Mouse (Mus musculus): ENCODE measurements around the gene Upk2. TPM values are rescaled to one million over a fixed set of nuclear protein-coding genes. Genes with fewer than 3 reads are reported as not detected.
"Not testable (repeated sequence)": the region's sequence is repeated elsewhere in the genome, so short reads cannot be mapped to it uniquely, and the experiment has no call there.

Gene Upk2
- polyA plus RNA-seq, 1 experiment = not detected

DNA sequence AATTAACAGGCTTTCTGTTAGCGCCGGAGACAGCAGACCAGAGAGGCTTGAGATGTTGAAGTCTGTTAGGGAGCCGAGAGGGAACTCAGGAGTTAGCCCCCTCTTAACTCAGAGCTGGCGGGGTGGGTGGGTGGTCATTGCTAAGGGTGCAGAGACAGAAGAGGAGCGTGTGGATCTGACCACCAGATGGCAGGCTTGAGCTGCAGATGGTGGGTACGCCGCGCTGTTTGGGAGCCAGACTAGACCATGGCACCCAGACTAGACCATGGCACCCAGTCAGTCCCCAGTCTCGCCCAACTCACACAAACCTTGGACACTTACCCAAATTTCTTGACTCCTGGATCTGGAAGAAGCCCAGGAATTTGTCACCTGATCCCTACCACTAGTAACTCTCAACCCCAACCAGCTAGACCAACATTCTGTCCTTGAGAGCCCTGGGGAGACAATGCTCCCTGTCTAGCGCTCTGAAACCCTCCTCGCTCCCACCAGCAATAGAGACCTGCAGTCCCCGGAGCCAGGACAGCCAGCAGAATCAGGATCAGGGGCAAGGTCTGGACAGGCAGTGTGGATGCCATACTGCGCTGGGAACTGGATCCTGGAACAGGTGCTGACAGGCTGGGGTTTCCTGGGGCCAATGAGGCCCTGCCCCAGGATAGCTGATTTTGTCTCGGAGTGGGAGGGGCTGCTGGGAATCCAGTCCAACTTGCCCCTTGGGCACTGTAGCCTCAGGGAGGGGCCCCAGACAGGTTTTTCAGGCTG is 465 bp downstream of the Upk2 start:
- no peaks in the 10 kb centered on the region for H3K9me3 ChIP-seq (ENCODE audit: control insufficient read depth, low read length)
- no peaks in the 10 kb centered on the region for H3K36me3 ChIP-seq (ENCODE audit: control insufficient read depth)
- no peak overlapping the region for H3K4me3 ChIP-seq (replicated peaks)
- no peak for TF ChIP-seq GATA1 (IDR thresholded peaks at IDR 0.05; ENCODE audit: low read length)
- TF ChIP-seq TAL1 (IDR thresholded peaks at IDR 0.05; ENCODE audit: low read length) = no peak
- no peaks in the 10 kb centered on the region; the same call in 1 of the 2 replicates for H3K4me1 ChIP-seq (ENCODE audit: control insufficient read depth)
- peaks cover 48% of the 10 kb centered on the region for H3K27me3 ChIP-seq (ENCODE audit: control insufficient read depth)

DNA sequence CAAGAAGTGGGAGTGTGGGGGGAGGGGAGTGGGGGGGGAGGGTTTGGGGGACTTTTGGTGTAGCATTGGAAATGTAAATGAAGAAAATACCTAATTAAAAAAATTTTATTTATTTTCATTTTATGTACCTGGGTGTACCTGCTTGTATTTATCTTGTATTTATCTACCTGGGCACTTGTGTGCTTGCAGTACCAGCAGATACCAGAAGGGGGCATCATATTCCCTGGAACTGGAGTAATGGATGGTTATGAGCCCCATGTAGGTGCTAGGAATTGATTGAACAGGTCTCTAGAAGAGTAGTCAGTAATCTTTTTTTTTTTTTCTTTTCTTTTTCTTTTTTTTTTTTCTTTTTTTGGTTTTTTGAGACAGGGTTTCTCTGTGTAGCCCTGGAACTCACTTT is 4.4 kb downstream of the Upk2 start:
- H3K4me3 ChIP-seq (replicated peaks) = no peak overlapping the region
- no peak for TF ChIP-seq GATA1 (IDR thresholded peaks at IDR 0.05; ENCODE audit: low read length)
- no peak for TF ChIP-seq TAL1 (IDR thresholded peaks at IDR 0.05; ENCODE audit: low read length)
- H3K9me3 ChIP-seq (ENCODE audit: control insufficient read depth, low read length) = no peaks in the 10 kb centered on the region
- no peaks in the 10 kb centered on the region for H3K36me3 ChIP-seq (ENCODE audit: control insufficient read depth)
- H3K4me1 ChIP-seq (ENCODE audit: control insufficient read depth) = no peaks in the 10 kb centered on the region; the same call in 1 of the 2 replicates
- H3K27me3 ChIP-seq (ENCODE audit: control insufficient read depth) = peaks cover 26% of the 10 kb centered on the region

DNA sequence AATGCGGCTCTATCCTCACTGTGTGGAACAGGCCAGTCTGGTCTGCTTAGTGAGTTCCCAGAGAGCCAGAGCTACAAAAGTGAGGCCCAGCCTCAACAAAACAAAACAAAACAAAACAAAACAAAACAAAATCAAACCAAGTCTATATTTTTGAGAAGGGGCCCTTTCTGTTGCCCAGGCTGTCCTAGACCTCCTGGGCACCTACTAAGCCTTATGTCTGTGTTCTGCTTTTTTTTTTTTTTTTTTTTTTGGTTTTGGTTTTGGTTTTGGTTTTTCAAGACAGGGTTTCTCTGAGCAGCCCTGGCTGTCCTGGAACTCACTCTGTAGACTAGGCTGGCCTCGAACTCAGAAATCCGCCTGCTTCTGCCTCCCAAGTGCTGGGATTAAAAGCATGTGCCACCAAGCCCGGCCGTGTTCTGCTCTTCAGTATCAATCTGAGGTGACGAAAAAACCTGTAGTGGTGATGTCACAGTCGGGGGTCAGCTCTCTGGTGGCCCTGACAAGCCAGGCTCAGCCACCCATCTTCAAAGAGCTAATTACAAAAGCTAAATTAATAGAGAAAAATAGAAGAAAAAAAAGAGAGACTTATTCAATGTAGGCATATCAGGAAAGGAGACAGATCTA is 10.3 kb downstream of the Upk2 start:
- not testable (repeated sequence) for H3K4me3 ChIP-seq (replicated peaks)

DNA sequence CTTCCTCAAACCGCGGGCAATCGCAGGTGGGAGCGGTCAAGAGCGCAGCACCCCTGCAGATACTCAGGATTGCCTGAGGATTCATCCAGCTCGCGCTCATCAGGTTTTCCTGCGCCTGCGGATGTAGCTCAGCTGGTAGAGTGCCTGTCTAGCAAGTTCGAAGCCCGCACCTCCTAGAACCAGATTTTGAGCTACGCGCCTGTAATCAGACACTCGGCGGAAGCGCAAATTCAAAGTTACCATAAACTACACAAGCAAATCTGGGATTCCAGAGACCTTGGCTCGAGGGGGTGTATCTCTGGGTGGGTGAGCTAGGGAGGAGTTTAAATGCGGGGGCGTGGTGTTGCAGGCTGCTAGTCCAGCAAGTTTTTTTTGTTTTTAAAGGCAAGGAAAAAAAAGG is 13.8 kb downstream of the Upk2 start, which contains the start of gene Foxr1:
Foxr1 (minus strand) TSS at position 176 of the 400 bp plus-strand sequence.
- H3K36me3 ChIP-seq (ENCODE audit: control insufficient read depth) = no peaks in the 10 kb centered on the region
- no peaks in the 10 kb centered on the region for H3K4me1 ChIP-seq (ENCODE audit: control insufficient read depth)
- H3K4me3 ChIP-seq (replicated peaks) = no peak within 1 kb of the TSS
- H3K9me3 ChIP-seq (ENCODE audit: control insufficient read depth, low read length) = no peaks in the 10 kb centered on the region
- TF ChIP-seq TAL1 (IDR thresholded peaks at IDR 0.05; ENCODE audit: low read length) = no peak
- TF ChIP-seq GATA1 (IDR thresholded peaks at IDR 0.05; ENCODE audit: low read length) = no peak
- H3K27me3 ChIP-seq (ENCODE audit: control insufficient read depth) = no peaks in the 10 kb centered on the region

More for the DNA sequence above, 10.3 kb downstream of the Upk2 start:
- not testable (repeated sequence) for H3K9me3 ChIP-seq (ENCODE audit: control insufficient read depth, low read length); H3K36me3 ChIP-seq (ENCODE audit: control insufficient read depth); H3K4me1 ChIP-seq (ENCODE audit: control insufficient read depth); H3K27me3 ChIP-seq (ENCODE audit: control insufficient read depth)

DNA sequence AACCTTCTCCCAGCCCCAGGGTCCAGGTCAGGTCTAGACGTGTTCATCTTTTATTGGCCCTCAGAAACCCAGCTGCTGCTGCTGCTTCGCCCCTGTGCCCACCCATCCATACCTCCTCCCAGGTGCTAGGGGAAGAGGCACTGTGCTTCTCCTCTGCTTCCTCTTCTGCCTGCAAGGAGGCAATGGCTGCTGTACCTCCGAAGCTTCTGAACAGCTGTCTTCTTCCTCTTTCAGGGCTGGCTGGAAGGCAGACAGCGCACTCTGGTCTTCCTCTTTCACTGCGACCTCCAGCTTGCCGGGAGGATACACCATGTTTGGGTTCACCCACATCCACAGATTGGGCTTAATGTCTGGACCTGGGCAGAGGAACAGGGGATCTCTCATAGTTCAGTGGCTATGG is 19.0 kb downstream of the Upk2 start:
- no peaks in the 10 kb centered on the region for H3K9me3 ChIP-seq (ENCODE audit: control insufficient read depth, low read length)
- no peaks in the 10 kb centered on the region for H3K36me3 ChIP-seq (ENCODE audit: control insufficient read depth)
- H3K4me1 ChIP-seq (ENCODE audit: control insufficient read depth) = no peaks in the 10 kb centered on the region
- TF ChIP-seq GATA1 (IDR thresholded peaks at IDR 0.05; ENCODE audit: low read length) (no peak), TAL1 (IDR thresholded peaks at IDR 0.05; ENCODE audit: low read length) (no peak)
- no peaks in the 10 kb centered on the region for H3K27me3 ChIP-seq (ENCODE audit: control insufficient read depth)
- no peak overlapping the region for H3K4me3 ChIP-seq (replicated peaks)

DNA sequence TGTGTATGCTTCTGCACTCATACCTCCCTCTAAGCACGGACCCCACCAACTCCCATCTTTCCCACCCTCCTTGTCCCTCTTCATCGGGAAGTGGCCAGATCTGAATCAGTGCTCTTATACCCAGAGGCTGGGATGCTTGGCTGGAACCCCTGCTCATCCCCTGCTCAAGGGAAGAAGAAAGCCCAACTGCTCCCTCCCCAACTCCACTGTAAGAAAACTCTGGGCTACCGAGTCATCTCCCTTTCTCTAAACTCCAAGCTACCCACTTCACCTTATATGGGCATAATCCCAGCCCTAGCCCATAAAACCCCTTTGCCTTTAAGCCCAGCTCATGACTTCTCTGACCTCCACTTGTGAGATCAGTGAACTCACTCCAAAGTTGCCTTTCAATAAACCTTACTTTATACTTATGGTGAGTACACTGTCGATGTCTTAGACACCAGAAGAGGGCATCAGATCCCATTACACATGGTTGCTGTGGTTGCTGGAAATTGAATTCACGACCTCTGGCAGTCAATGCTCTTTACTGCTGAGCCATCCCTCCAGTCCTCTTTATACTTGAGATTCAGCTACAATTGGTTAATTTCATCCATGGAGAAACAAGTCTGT is 22.1 kb downstream of the Upk2 start:
- H3K36me3 ChIP-seq (ENCODE audit: control insufficient read depth) = no peaks in the 10 kb centered on the region
- no peaks in the 10 kb centered on the region for H3K27me3 ChIP-seq (ENCODE audit: control insufficient read depth)
- H3K9me3 ChIP-seq (ENCODE audit: control insufficient read depth, low read length) = no peaks in the 10 kb centered on the region
- H3K4me3 ChIP-seq (replicated peaks) = no peak overlapping the region
- TF ChIP-seq TAL1 (IDR thresholded peaks at IDR 0.05; ENCODE audit: low read length) (no peak), GATA1 (IDR thresholded peaks at IDR 0.05; ENCODE audit: low read length) (no peak)
- no peaks in the 10 kb centered on the region for H3K4me1 ChIP-seq (ENCODE audit: control insufficient read depth)

DNA sequence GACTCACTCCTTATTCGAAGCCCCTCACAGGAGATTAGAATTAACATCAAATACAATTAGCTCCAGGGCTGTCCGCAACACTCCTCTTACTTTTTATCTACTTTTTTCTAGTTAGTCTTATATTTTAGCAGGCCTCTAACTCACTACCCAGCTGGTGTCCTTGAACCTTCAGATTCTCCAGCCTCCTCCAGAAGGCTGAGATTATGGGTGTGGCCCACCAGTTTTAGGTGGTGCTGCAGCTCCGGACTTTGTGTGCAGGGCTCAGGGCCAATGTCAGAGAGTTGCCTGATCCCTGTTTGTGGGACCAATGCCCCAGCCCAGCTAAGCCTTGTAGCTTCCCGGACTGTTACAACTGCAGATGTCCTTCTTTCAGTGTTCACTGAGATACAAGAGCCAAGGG is 31.2 kb downstream of the Upk2 start:
- H3K4me1 ChIP-seq (ENCODE audit: control insufficient read depth) = peaks cover 5% of the 10 kb centered on the region
- H3K36me3 ChIP-seq (ENCODE audit: control insufficient read depth) = no peaks in the 10 kb centered on the region
- H3K27me3 ChIP-seq (ENCODE audit: control insufficient read depth) = no peaks in the 10 kb centered on the region
- no peaks in the 10 kb centered on the region for H3K9me3 ChIP-seq (ENCODE audit: control insufficient read depth, low read length)
- TF ChIP-seq TAL1 (IDR thresholded peaks at IDR 0.05; ENCODE audit: low read length) (no peak), GATA1 (IDR thresholded peaks at IDR 0.05; ENCODE audit: low read length) (no peak)
- H3K4me3 ChIP-seq (replicated peaks) = no peak overlapping the region

DNA sequence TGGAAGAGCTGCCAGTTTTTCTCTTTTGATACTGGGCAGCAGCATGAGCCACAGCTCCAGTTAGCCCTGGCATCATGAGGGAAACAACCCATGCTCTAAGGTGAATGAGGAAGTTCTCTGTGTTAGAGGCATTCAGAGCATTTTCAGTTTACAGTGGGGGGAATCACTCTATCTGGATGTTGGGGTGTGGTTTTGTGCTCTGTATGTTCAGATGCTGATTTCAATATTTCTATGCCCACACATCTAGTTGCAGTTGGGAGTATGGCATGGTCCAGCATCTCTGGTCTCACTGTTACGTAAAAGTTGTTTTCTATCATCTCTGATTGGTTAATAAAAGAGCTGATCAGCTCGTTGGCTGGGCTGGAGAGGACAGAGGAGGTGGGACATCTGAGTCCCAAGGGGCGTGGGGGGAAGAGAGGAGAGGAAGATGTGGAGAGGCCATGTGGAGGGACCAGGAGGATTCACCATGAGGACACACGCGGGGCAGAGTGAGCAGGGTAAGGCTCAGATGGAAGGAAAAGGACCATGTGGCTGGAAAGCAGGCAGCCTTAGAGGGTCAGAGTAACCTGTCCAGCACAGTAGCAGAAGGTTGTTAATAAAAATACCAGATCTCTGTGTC is 34.4 kb downstream of the Upk2 start:
- Histone ChIP-seq H3K4me3 (replicated peaks) (no peak overlapping the region), H3K36me3 (ENCODE audit: control insufficient read depth) (peaks cover 12% of the 10 kb centered on the region), H3K9me3 (ENCODE audit: control insufficient read depth, low read length) (no peaks in the 10 kb centered on the region), H3K27me3 (ENCODE audit: control insufficient read depth) (no peaks in the 10 kb centered on the region), H3K4me1 (ENCODE audit: control insufficient read depth) (peaks cover 30% of the 10 kb centered on the region)
- TF ChIP-seq TAL1 (IDR thresholded peaks at IDR 0.05; ENCODE audit: low read length) = no peak
- TF ChIP-seq GATA1 (IDR thresholded peaks at IDR 0.05; ENCODE audit: low read length) = no peak

DNA sequence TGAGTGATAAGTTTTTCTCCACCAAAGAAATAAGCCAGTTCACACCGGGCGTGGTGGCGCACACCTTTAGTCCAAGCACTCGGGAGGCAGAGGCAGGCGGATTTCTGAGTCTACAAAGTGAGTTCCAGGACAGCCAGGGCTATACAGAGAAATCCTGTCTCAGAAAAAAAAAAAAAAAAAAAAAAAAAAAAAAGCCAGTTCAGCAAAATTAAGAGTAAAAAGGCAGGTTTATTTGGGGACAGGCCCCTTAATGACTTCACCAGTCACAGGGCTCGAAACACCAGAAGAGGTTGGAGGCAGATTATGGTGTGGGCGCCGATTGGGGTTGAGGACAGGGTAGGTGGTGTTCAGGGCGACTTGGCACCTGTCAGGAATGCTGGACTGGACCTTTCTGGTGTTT is 35.0 kb downstream of the Upk2 start:
- H3K36me3 ChIP-seq (ENCODE audit: control insufficient read depth) = peaks cover 16% of the 10 kb centered on the region
- not testable (repeated sequence) for H3K4me3 ChIP-seq (replicated peaks); H3K27me3 ChIP-seq (ENCODE audit: control insufficient read depth); H3K9me3 ChIP-seq (ENCODE audit: control insufficient read depth, low read length)
- peaks cover 30% of the 10 kb centered on the region for H3K4me1 ChIP-seq (ENCODE audit: control insufficient read depth)

All from erythroblast, embryonic 14.5 days (primary cell).